Mouse (Mus musculus): Measurements from ENCODE around the gene Hoxd11. TPM values are rescaled to one million over a fixed set of nuclear protein-coding genes. Genes with fewer than 3 reads are reported as not detected.
A peak's percentile ranks its signal among the peaks of the same experiment; 100 is the strongest.

Hoxd11 gene
- polyA plus RNA-seq, 1 experiment from 2014 or later, result not detected

DNA sequence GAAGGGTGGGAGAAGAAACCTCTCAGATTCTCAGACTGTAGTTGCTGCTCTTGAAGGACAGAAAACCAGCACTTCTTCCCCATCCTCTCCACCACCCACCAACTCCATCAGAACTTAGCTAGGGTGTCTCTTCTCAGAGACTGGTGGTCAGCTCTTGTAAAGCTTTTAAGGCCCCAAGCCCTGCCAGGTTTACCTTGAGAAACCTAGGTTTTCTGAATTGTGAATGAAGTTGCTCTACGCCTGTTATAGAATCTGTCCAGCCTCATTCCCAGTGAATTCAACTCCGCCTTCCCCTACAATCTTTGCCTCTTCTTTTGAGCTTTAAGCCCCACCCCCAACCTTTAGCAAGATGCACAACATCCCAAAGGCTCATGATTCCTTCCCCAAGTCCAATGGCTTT is 2.3 kb upstream of the Hoxd11 start:
- Histone ChIP-seq H3K9me3 (replicated peaks) (no peaks in the 10 kb centered on the region), H3K27me3 (peaks cover 100% of the 10 kb centered on the region), H3K27ac (no peak overlapping the region), H3K4me1 (peaks cover 11% of the 10 kb centered on the region; the same call in 1 of the 2 replicates), H3K4me3 (no peak overlapping the region), H3K4me2 (replicated peaks) (no peak overlapping the region), H3K9ac (no peak overlapping the region), H3K36me3 (no peaks in the 10 kb centered on the region)
- 3% methylated on average over 2 of the region's 2 CpGs for WGBS
- no peak for ATAC-seq (ENCODE audit: low FRiP score)

DNA sequence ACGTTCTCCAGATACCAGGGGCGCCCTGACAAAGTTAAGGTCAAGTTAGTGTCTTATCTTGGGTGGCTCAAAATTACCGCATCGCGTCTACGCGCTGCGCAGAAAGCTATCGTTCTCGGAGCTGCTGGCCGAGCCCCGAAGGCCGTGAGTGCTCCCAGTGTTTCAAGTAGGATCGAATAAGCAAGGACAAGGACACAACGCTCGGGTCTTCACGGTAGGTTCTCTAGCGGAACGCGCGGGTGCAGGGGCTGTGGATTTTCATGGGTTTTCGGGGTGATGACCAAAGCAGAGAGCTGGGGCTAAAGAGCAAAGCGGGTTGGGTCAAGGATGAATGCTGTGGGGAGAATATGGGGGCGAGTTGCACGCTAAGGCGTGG is 227 bp downstream of the Hoxd11 start:
- no peak overlapping the region for H3K4me3 ChIP-seq

DNA sequence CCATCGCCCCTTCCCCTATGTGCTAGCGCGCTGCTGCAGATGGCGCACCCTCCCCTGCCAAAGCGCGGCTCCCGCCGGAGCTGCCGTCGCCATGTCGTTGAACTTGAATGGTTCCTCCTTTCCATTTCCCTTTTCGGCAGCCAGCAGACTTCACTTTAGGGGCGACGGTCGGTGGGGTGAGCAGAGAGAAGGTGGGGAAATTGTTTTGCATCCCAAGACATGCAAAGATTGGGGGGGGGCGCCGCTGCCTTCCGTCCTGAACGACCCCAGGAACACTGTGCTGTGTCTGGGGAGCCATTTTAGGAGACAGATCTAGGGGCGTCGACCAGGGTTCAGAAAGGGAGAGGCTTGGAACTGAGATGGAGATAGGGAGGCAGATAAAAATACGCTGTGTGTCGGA is 623 bp downstream of the Hoxd11 start:
- H3K9me3 ChIP-seq (replicated peaks), result no peaks in the 10 kb centered on the region
- no peak overlapping the region for H3K4me3 ChIP-seq
- ATAC-seq (ENCODE audit: low FRiP score), result no peak
- peaks cover 100% of the 10 kb centered on the region for H3K27me3 ChIP-seq
- no peak overlapping the region for H3K4me2 ChIP-seq (replicated peaks)
- under 1% methylated on average over 23 of the region's 23 CpGs for WGBS
- no peak overlapping the region for H3K27ac ChIP-seq
- H3K9ac ChIP-seq, result no peak overlapping the region
- peaks cover 14% of the 10 kb centered on the region; the same call in 1 of the 2 replicates for H3K4me1 ChIP-seq
- H3K36me3 ChIP-seq, result no peaks in the 10 kb centered on the region

More for the DNA sequence above, 227 bp downstream of the Hoxd11 start:
- no peak overlapping the region for H3K9ac ChIP-seq
- ATAC-seq (ENCODE audit: low FRiP score), result no peak
- H3K9me3 ChIP-seq (replicated peaks), result no peaks in the 10 kb centered on the region
- peaks cover 100% of the 10 kb centered on the region for H3K27me3 ChIP-seq
- WGBS, result under 1% methylated on average over 26 of the region's 26 CpGs
- no peak overlapping the region for H3K4me2 ChIP-seq (replicated peaks)
- H3K27ac ChIP-seq, result no peak overlapping the region
- peaks cover 14% of the 10 kb centered on the region; the same call in 1 of the 2 replicates for H3K4me1 ChIP-seq
- H3K36me3 ChIP-seq, result no peaks in the 10 kb centered on the region

DNA sequence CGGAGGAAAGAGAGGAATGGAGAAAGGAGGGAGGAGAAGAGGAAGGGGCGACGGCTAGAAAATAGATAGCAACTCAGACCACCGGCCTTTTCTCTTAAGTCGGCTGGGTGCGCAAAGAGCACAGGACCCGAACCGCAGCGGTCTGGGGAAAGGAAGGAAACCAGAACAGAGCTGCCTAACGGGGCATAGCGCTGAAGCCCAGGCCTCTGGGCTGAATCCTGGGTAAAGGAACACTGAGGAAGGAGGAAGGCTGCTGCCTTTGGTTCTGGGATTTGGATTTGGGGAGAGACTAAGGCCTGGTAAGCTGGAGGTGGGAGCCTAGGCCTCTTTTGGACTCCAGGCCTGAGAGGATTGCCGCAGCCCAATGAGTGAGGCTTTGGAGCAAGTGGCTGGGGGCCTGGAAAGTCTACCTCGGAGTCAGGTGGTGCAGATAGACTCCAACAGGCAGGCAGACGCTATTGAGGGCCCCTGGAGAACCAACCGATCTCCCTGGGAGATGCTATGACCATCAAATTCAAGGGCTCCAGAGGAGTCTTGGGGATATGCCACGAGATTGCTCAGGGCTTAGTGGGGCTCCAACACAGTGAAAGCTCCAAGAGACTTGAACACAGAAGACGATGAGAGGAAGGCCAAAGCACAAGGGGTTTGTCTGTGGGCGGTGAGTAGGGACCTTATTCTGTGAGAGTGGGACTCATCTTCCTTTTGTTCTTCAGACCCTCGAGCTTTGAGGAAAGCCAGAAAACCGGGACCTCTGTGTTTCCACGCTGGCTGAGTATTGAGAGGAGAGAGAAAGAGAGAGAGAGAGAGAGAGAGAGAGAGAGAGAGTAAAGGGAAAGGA is 1.4 kb downstream of the Hoxd11 start:
- H3K4me3 ChIP-seq, result no peak overlapping the region
- WGBS, result under 1% methylated on average over 21 of the region's 21 CpGs

DNA sequence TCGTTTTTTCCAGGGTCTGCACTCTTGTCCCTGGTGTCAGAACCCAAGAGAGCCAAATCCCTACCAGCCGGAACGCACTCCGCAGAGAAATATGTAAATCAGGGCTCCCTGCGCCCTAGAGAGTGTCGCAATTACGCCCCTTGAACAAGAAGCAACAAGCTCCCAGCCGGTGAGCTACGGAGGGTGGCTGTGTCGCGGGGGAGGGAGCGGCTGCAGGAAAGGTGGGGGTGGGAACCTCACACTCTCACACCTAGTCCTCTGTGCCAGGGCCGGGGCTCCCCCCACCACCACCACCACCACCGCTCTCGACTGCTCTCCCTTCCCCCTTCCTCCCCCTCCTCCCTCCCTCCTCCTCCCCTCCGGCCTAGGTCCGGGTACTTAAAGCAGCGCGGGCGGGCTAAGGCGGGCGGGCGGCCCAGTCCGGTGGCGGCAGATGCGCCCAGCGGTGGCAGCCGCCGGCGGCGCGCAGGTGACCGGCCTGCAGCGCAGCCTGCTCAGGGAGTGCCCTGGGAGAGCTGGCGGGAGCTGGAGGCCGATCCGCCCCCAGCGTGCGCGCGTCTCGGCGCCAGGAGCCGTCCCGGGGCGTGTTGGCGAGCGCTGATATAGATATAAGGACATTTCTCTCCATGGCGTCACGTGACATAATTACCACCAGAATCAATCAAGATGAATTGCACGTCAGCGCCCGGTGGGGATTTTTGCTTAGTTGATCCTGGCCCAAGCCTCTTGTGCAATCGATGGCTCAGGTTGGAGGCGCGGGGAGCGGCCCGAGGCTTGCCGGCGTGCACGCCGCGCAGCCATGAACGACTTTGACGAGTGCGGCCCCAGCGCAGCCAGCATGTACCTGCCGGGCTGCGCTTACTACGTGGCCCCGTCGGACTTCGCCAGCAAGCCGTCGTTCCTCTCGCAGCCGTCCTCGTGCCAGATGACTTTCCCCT is 2.5 kb downstream of the Hoxd11 start:
- peaks cover 14% of the 10 kb centered on the region; the same call in 1 of the 2 replicates for H3K4me1 ChIP-seq
- H3K27ac ChIP-seq, result no peak overlapping the region
- no peak overlapping the region for H3K9ac ChIP-seq
- under 1% methylated on average over 74 of the region's 78 CpGs for WGBS
- H3K4me3 ChIP-seq, result peak overlapping the region; percentile 13; the same call in 1 of the 2 replicates
- ATAC-seq (ENCODE audit: low FRiP score), result peak; percentile 43
- peaks cover 97% of the 10 kb centered on the region for H3K27me3 ChIP-seq
- H3K36me3 ChIP-seq, result no peaks in the 10 kb centered on the region
- peak overlapping the region; percentile 24; the same call in 1 of the 2 replicates for H3K4me2 ChIP-seq (replicated peaks)
- no peaks in the 10 kb centered on the region for H3K9me3 ChIP-seq (replicated peaks)

More for the DNA sequence above, 1.4 kb downstream of the Hoxd11 start:
- peaks cover 14% of the 10 kb centered on the region; the same call in 1 of the 2 replicates for H3K4me1 ChIP-seq
- H3K36me3 ChIP-seq, result no peaks in the 10 kb centered on the region
- no peak overlapping the region for H3K9ac ChIP-seq
- no peak overlapping the region for H3K4me2 ChIP-seq (replicated peaks)
- peaks cover 99% of the 10 kb centered on the region for H3K27me3 ChIP-seq
- H3K9me3 ChIP-seq (replicated peaks), result no peaks in the 10 kb centered on the region
- H3K27ac ChIP-seq, result no peak overlapping the region
- ATAC-seq (ENCODE audit: low FRiP score), result no peak

DNA sequence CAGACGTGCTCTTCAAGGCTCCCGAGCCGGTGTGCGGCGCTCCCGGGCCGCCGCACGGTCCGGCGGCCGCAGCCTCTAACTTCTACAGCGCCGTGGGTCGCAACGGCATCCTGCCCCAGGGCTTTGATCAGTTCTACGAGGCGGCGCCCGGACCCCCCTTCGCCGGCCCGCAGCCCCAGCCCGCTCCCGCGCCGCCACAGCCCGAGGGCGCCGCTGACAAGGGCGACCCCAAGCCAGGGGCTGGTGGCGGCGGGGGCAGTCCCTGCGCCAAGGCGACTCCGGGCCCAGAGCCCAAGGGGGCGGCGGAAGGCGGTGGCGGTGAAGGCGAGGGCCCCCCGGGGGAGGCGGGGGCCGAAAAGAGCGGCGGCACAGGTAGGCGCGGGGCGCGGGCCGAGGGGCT is 3.4 kb downstream of the Hoxd11 start:
- H3K9me3 ChIP-seq (replicated peaks), result no peaks in the 10 kb centered on the region
- H3K4me1 ChIP-seq, result peaks cover 14% of the 10 kb centered on the region; the same call in 1 of the 2 replicates
- H3K9ac ChIP-seq, result no peak overlapping the region
- no peak for ATAC-seq (ENCODE audit: low FRiP score)
- peak overlapping the region; percentile 20 for H3K4me3 ChIP-seq
- WGBS, result 0% methylated on average over 37 of the region's 51 CpGs
- peaks cover 97% of the 10 kb centered on the region for H3K27me3 ChIP-seq
- H3K4me2 ChIP-seq (replicated peaks), result peak overlapping the region; percentile 24; the same call in 1 of the 2 replicates
- no peak overlapping the region for H3K27ac ChIP-seq
- H3K36me3 ChIP-seq, result no peaks in the 10 kb centered on the region

DNA sequence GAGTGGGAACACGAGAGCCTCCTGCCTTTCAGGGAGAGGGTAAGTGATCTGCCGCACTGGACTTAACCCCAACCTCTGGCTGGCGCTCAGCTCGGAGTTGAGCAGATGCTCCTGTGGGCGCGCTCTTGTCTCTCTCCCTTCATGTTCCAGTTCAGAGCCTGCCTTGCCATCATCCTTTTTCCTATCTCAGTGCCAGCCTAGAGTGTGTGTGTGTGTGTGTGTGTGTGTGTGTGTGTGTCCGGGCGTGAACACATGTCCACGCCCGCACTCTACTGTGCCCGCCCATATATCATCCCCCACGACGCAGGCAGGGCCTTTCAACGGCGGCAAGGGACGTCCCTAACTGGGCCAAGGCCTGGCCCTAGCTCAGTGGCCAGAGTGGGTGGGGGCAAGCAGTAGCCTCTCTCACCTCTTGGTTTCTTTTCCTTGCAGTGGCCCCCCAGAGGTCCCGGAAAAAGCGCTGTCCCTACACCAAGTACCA is 4.2 kb downstream of the Hoxd11 start:
- H3K4me3 ChIP-seq, result no peak overlapping the region
- H3K9me3 ChIP-seq (replicated peaks), result no peaks in the 10 kb centered on the region
- H3K36me3 ChIP-seq, result no peaks in the 10 kb centered on the region
- H3K4me1 ChIP-seq, result peaks cover 14% of the 10 kb centered on the region; the same call in 1 of the 2 replicates
- H3K9ac ChIP-seq, result no peak overlapping the region
- H3K27me3 ChIP-seq, result peaks cover 97% of the 10 kb centered on the region
- WGBS, result 0% methylated on average over 18 of the region's 18 CpGs
- no peak for ATAC-seq (ENCODE audit: low FRiP score)
- H3K4me2 ChIP-seq (replicated peaks), result no peak overlapping the region
- H3K27ac ChIP-seq, result no peak overlapping the region

DNA sequence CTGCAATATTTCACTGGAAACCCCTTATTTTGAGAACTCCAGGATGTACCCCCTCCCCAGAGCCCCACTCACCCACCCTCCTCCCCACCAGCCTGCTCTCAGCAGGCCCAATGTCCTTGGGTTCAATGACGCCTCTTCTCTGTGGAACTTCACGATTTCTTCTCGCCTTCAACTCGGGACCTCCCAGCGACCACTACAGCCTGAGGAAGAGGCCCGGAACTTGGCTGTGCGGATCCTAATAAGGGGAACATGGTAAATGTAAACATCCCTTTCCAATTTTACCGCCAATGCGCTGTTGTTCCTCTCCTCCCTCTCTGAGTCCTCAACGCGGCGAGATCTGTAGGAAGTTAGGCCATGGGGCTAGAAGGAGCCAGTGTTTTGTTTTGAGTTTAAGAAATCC is 4.7 kb downstream of the Hoxd11 start:
- Histone ChIP-seq H3K36me3 (no peaks in the 10 kb centered on the region), H3K4me2 (replicated peaks) (no peak overlapping the region), H3K27ac (no peak overlapping the region), H3K9me3 (replicated peaks) (no peaks in the 10 kb centered on the region), H3K4me1 (peaks cover 14% of the 10 kb centered on the region; the same call in 1 of the 2 replicates), H3K4me3 (no peak overlapping the region), H3K9ac (no peak overlapping the region), H3K27me3 (peaks cover 97% of the 10 kb centered on the region)
- no peak for ATAC-seq (ENCODE audit: low FRiP score)
- under 1% methylated on average over 12 of the region's 12 CpGs for WGBS

DNA sequence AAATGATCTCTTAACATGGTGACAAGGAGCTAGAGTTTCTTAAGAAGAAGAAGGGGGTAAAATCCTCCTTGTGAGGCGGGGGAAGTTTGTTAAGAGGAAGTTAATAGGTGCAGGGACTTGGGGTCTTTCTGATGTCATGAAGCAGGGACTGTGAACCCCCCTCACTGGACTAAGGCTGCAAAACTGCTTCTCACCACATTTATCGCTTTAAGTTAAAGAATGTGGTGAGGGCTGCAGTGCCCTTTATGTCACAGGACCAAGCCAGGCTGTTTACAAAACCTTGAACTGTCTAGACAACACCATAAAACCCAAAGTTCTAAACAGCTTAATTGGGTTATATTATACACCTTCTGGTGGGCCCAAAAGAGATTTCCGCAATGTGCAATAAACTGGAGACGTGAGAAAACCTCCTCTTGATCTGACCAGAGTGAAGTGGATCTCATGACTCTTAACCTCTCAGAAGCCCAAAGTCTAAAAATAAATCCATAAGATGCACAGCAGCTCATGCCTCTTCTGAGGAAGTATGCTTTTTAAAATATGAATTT is 5.8 kb downstream of the Hoxd11 start:
- Histone ChIP-seq H3K4me3 (no peak overlapping the region), H3K9ac (no peak overlapping the region)
- 9% methylated on average over 4 of the region's 4 CpGs for WGBS

DNA sequence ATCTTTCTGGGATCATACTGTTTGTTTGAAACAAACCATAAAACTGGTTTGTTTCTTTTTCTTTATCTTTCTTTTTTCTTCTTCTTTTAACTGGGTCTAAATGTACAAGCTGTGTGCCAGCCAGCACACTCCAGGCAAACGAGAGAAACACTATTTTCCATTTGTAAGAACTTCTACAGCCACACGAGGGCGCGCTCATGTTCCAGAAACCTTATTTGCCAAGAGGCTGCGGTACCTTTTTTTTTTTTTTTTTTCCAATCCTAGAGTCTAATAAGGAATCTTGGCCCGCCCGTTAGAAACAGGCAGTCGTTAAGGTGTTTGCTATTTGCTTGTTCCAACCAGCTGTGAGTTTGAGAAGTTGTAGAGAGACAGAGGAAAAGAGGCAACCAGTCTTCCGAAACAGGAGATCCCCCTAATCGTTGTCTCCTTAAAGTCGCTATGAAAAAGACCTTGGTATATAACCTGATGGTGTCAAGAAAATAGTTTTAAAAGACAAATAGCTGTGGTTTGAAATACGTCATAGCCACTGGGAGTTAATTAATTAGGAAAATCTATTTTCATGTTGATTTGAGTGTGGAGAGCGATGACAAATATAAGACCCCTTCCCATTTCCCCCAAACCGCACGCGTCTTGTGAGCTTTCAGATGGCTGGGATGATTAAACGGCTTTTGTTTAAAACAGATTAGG is 7.1 kb downstream of the Hoxd11 start:
- Histone ChIP-seq H3K4me3 (no peak overlapping the region), H3K4me2 (replicated peaks) (no peak overlapping the region), H3K4me1 (peaks cover 14% of the 10 kb centered on the region; the same call in 1 of the 2 replicates), H3K9ac (no peak overlapping the region), H3K27me3 (peaks cover 92% of the 10 kb centered on the region), H3K9me3 (replicated peaks) (0 out of 2 replicates have a peak, but pooled peaks cover 2% of the 10 kb centered on the region), H3K27ac (no peak overlapping the region), H3K36me3 (no peaks in the 10 kb centered on the region)
- no peak for ATAC-seq (ENCODE audit: low FRiP score)
- 6% methylated on average over 17 of the region's 17 CpGs for WGBS

More for the DNA sequence above, 5.8 kb downstream of the Hoxd11 start:
- Histone ChIP-seq H3K4me2 (replicated peaks) (no peak overlapping the region), H3K27ac (no peak overlapping the region), H3K27me3 (peaks cover 97% of the 10 kb centered on the region), H3K36me3 (no peaks in the 10 kb centered on the region), H3K9me3 (replicated peaks) (no peaks in the 10 kb centered on the region), H3K4me1 (peaks cover 14% of the 10 kb centered on the region; the same call in 1 of the 2 replicates)
- ATAC-seq (ENCODE audit: low FRiP score), result no peak

DNA sequence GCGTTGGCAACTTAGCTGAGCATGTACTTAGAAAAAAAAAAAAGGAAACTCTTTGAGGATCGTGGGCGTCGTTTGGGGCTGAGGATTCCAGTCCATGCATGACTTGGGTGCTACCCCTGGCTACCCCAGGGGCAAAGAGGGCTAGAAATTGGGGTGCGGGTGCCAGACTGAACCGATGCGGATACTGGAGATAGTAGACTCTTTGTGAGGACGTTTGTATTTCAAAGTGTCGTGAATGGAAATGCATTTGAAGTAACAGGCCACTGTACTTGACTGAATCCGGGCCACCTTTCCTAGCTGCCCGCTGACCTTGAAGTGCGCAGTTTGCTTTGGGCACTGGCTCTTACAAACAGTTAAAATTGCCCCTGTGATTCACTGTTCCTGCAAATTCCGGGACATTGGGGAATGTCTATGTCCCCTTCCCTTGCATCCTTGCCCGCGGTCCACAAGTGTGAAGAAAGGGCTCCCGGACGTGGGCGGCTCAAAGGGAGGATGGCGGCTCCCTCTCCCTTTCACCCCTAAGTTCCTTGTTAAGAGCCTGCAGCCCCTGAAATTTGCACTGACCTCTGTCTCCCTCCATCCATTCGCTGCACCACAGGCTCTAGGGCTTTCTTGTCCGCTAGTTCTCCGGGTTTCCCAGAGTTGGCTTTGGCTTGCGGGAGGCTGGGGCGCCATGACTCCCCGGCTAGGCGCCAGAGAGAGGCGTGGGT is 7.8 kb downstream of the Hoxd11 start:
- peaks cover 7% of the 10 kb centered on the region for H3K4me1 ChIP-seq
- no peak overlapping the region for H3K9ac ChIP-seq
- H3K9me3 ChIP-seq (replicated peaks), result 0 out of 2 replicates have a peak, but pooled peaks cover 3% of the 10 kb centered on the region
- under 1% methylated on average over 27 of the region's 27 CpGs for WGBS
- H3K36me3 ChIP-seq, result no peaks in the 10 kb centered on the region
- no peak overlapping the region for H3K4me3 ChIP-seq
- ATAC-seq (ENCODE audit: low FRiP score), result no peak
- H3K4me2 ChIP-seq (replicated peaks), result no peak overlapping the region
- H3K27me3 ChIP-seq, result peaks cover 92% of the 10 kb centered on the region
- no peak overlapping the region for H3K27ac ChIP-seq
